Mouse (Mus musculus) Muller cell, postnatal 12 days (primary cell): ENCODE results near the gene Ttn.
"Not testable (repeated sequence)": the region's sequence is repeated elsewhere in the genome, so short reads cannot be mapped to it uniquely, and the experiment has no call there.

Experiments
- DNase-seq: peaks from one replicate; pipeline ENCODE4 v3.0.0-alpha.2; 2015; ENCODE audit errors: inconsistent ontology term

The Ttn gene

DNA sequence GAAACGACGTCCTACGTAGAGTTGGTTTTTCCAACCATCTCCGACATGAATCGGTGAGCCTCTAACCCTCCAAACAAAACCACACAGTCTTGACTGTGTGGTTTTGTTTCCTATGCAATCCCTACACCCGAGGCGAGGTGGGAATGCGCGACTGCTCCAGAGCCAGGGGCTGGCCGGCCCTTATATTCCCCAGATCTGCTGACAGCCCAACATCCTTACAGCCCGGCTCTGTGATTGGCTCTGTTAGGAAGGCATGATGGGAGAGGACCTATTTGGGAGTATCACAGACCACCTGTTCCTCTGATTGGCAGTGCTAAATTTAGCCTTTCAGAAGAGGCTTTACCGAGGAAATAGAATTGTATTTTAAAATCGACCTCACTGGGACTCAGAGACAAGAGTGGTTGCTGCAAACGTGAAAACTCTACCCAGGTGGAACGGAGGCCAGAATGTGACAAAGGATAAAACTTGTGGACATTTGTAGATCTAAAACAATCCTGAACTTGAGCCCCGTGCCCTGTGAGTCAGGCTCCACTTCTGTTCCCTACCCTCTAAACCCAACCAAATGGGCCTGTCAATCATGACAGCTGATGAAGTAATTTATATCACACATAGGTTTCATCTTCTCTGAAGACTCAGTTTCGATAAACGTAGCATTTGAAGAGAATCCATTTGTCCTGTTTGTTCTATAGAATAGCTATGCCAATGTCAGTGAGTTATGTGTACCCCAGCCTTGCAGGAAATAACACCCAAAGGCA, at the start of gene Ttn:
Ttn (minus strand) TSS at position 157 of the 755 bp plus-strand sequence.
- no peak for DNase-seq

DNA sequence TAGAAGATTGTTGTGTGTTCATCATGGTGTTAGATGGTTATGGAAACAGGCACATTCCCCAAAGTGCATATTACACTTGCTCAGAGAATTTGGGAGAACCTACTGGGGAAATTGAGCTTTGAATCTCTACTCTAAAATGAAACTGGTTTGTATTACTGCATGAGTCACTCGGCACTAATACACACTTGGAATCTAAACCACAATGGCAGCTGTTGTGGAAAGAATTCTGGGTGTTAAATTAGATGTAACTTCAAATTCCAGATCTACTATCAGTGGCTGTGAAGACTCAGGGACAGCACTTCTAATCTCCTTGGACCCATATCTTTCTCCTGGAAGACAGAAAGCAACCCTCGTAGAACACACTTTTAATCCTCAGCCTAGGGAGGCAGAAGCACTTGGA, 38.3 kb upstream of the Ttn start:
- peak; percentile 75 for DNase-seq

DNA sequence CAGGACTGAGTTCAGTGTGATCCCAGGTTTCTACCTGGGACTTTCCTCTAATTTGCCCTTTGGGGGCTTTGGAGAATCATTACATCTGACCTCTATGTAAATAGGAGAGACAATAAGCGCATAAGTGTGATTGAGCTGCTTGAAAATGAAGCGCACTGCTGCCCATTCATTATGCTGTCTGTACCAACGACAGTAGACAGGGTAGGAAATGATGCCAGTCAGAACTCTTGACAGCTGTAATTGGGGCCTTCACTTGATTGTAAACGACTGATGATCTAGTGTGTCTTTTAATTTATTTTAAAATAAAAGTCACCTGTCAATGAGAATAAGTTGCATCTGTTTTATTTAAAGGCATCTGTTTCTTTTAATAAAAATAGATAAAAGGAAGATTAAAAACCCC, 35.4 kb upstream of the Ttn start:
- DNase-seq: no peak

DNA sequence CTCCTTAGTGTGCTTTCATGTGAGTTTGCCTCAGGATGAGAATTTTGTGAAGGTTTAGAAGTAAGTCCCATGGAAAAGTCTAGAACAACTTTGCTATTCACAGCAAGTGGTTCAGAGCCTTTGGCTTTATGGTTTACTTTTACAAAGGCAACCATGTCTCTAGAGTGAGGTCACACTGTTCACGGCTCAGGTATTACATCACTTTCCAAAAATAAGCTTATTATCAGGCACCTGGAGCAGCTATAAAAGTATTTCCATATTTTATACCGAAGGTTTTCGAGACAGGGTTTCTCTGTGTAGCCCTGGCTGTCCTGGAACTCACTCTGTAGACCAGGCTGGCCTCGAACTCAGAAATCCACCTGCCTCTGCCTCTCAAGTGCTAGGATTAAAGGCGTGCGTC, 31.1 kb upstream of the Ttn start:
- not testable (repeated sequence) for DNase-seq

DNA sequence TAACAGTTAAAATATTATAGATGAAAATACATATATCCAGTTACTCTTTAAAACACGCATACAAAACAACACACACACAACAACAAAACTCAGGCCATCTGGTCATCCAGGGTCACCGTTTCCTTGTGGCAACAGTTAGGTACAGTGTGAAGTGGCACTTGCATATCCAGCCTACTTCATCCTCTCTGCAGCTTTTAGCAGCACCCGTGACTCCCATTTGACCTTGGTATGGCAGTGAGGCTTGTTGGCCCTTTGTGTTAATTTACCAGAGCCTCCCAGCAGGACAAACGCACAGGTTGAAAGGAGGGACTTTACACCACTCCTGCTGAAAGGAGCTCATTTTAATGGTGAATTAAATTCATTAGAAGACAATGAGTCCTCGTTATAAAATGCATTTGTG, 29.6 kb upstream of the Ttn start:
- no peak for DNase-seq

DNA sequence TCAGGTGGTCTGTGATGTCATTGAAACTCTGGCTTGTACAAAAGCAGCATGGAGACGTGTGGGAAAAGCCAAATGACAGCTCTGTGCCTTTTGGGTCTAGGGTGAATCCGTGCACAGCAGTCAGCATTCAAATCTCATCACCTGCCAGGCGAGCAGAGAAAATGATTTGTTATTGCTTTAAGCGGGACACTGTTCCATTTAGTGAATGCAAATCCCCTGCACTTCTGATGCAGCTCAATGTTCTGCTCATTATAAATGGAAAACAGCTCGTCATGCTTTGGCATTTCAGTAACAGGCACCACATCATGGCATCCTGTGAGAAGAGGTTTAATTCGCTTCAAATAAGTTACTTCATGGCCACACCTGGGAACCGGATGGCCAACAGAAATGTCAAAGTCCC, 24.7 kb upstream of the Ttn start:
- DNase-seq: no peak

DNA sequence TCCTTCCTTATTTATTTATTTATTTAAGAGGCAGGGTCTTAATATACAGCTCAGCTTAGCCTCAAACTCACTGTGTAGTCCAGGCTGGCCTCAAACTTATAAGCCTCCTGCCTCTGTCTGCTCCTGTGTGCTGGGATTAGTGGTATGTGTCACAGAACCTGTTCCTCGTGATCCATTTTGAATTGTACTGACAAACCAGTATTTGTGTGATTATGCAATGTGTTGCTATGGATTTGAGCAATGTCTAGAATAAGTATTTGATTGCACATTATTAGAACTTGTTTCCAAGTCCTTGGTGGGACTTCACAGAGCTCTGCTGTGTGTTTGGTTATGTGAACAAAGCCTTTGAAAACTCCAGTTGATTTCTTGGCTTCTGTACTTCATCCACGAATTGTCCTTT, 20.8 kb upstream of the Ttn start:
- no peak for DNase-seq

DNA sequence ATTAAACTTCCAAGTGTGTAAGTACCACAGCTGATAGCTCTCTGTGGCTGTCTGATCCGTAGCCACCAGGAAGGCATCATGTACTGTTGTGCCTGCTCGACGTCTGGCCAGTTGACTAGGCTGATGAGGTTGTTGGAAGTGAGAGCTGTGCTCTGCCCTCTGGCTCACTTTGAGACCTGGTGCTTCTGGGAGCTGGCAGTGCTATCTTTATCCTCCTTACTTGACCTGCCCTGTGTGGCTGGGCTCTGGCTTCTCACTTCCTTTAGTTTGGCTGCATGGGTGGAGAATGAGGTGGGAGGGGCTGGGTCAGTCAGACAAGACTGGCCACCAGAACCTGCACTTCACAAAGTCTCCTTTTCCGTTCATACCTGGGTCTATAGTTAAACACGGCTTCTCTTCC, 16.0 kb upstream of the Ttn start:
- DNase-seq: no peak

DNA sequence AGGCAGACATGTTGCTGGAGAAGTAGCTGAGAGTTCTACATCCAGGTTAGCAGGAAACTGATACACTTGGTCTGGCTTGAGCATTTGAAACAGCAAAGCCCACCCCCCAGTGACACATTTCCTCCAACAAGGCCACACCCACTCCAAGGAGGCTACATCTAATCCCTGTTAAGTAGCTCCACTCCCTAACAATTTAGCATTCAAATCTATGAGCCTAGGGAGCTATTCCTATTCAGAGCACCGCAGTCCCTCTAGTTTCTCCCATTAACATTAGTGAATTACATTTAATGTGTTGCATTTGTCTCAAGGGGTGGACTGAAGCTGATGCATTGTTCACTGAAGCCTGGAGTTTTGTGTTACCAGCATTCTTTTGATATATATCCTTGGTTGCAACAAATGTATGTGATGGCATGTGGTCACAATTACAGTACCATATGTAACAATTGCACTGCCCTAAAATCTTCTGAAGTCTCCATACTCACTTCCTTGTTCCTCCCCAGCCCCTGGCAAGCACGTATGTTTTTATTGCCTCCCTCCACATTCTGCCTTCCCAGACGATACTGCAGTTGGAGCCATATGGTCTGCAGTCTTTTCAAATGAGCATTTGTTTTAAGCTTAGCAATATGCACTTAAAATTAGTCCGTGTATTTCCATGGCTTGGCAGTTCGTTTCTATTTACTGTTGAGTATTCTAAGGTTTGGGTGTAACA, 10.3 kb upstream of the Ttn start:
- no peak for DNase-seq

DNA sequence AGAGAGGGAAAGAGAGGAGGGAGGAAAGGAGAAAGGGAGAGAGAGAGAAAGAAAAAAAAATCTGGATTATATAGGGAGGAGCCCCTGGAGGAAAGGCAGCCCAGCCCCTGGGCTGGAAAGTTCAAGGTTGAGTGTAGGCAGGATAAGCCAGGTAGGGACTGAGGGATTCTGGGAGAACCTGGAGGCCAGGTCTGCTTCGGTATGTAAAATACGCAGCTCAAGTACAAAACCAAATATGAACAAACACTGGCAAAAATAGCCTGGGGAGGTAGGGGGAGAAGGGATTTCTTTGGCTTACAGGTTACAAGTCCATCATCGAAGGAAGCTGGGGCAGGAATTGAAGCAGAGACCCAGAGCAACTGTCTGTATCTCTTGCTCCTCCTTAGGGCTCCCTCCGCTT, 5.0 kb upstream of the Ttn start:
- no peak for DNase-seq

DNA sequence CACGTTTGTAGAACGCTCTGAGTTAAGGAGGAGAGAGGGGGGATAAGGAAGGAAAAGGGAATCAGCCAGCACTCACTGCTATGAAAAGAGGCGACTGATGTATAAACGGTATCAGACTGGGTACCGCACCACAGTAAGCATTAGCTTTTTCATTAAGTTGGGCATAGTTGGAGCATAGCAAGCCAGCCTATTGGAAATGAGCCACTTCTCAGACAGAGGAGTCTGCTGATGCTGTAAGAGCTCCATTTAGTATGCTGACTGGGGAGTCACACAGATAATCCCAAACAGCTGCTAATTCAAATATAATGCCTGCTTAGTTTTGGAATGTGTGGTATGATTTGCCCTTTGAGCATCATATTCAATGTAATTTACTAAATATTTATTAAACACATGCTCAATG, 2.0 kb upstream of the Ttn start:
- no peak for DNase-seq

DNA sequence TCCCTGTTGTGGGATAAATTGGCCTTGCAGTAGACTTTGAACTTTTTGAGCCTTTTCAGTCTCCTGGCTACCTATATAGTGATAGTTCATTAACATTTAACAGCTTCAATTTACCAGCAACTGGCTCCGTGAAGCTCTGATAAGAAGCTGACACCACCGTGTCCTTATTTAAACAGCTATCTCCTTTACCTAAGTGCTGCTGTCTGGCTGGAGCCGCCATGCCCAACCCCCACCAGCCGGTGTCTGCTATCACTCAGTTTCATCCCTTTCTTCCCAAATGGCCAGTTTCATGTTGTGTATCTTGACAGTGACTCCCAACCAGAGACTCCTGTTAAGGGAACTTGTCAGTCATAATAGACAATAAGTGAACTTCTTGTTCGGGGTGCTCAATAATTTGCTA, 1.3 kb upstream of the Ttn start:
- no peak for DNase-seq

DNA sequence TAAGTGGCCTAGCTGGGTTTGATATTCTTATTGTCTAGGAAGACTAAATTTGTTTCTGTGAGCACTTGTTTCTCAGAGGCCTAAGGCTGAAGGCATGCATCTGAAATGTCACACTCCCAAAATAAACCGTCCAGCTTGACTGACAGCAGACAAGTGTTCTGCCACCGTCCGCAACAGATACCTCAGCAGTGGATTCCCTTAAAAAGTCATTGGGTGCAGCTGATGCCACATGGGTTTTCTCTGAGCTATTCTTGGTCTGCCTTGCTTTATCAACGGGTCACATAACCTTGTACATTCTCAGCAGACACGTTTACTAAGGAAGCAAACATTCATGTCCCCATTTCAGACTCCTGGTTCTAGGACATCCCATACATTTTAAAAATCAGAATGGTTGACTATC, 630 bp downstream of the Ttn start:
- DNase-seq: no peak

DNA sequence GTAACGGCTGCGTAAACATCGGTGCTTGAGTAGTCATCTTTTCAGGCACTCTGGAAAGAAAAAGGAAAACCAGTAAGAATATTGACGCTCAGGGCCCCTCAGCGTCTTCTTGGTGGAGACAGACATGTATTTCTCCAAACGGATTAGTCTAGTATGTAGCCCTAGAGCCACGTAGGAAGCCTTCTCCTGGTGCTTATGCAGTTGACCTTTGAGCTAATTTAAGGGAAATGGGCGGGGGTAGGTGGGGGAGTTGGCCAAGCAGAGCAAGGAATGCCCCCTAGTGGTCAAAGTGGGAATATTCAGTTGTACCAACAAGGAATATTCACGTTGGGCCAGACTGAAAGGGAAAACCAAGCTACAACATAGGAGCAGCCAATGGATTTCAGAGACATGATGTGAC, 2.2 kb downstream of the Ttn start:
- no peak for DNase-seq

DNA sequence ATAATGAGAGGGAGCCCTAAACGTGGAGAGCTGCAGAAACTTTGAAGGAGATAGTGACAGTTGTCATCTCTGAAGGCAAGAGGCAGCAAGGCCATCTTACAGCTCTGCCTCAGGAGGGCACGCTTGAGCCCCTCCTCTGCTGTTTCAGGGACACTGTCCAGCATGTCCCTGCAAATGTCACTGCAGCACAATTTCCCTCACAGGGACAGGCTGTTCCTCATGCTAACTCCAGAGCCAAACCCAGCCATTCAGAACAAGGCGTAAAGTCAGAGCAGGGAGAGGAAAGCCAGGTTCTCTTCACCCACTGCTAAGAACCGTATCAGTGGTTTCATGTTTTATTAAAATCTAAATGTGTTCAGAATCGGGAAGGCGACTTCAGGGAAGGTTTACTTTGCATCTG, 4.7 kb downstream of the Ttn start:
- DNase-seq: no peak

DNA sequence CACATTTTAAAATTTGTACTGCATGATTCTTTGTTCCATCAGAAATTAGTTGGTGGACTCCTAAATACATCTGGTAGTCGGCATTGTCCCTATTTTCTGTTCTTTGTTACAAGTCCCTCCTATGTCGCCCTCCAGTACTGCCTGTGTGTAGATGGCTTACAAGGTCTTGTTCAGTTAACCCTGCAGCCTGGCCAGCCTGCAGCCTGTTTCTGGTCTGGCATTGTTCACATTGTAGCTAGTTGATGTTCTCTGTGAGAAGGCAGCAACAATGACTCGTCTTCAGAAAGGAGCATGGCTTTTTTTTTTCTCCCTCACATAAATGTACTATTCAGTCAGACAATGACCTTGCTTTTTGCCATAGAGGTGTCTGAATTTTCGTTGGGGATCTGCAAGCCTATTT, 10.3 kb downstream of the Ttn start:
- no peak for DNase-seq

DNA sequence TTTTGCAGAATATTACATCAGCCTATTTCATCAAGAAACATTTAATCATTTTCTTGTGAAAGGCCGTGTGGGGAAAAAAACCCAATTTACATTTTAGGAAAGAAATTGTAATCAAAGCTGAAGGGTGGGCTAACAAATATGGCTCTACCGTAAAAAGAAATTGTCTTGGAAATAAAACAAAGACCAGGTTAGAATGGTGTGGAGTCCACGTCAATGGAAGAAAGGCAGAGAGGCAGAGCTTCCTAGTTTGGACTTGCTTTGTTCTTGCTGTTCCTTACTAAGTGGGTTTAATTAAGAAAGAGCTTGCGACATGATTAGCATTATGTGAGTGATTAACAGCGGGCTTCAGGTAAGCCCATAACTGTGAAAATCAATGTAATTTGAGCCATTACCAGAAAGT, 11.3 kb downstream of the Ttn start:
- peak; percentile 9 for DNase-seq

DNA sequence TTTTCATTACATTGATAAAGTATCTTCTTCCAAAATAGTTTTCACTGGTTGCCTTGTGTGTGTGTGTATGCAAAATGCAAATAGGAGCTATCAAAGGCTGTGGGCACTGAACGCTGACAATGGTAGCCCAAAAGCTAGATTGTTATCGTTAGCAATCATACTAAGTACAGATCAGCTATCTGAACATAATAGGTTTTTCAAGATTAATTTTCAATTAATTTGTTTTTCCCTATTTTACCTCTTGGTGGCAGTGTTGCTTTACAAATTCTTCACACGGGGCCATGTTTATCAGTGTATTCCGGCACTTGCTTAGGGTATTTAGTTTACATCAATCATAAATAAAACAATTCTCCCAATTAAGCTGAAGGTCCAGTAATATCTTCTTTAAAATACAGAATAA, 11.7 kb downstream of the Ttn start:
- DNase-seq: peak; percentile 22

DNA sequence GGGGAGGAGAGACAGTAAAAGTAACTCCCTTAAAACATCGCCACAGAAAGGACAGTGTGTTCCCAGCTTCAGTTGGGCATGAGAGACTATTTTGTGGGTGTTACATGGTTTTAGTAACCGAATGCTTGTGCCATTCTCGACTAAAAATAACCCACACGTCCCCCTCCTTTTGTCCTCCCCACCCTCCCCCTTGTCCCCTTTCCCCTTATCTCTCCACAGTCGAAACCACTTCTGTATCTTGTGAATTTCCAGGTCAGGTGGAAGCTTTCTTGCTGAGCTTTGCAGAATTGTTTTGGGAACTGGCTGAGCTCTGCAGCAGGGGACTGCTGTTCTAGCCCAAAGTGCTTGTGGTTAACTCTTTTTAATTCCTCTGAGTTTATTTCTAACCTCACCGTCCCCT, 12.1 kb downstream of the Ttn start:
- DNase-seq: no peak

DNA sequence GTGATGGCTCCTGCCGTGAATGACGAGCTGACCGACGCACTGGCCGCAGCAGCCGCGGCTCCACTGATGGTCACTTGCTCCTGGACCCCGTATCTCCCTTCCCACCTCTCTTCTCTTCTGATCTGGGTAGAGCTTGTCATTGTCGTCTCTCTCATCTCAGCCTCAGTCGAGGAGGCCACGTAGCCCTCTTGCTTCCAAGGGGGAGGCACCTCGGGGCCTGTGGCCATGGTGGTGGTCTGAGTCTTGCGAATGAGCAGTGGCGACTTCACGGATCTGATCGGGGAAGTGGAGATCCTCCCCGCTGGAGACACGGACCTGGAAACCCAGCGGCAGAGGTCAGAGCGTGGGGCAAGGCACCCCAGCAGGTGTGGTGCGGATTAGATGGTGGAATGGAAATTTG, 12.7 kb downstream of the Ttn start:
- no peak for DNase-seq

DNA sequence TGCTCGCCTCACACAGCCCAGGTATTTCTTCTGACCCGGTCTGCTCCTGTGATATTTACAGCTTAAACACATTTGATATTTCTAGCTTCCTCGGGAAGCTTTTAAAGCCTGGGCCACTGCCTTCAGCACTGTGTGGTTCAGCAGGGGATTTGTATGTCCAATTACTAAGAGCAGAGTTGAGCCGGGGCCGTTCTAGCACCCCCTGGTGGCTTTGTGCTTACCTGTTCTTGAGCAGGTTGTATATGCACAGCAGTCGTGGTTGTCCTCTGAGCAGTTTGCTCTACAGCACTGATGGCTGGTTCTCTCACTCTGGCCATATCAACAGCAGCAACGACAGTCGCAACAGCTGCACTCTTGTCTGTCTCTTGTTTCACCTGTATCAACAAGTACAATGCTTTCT, 13.4 kb downstream of the Ttn start:
- DNase-seq: peak; percentile 67

DNA sequence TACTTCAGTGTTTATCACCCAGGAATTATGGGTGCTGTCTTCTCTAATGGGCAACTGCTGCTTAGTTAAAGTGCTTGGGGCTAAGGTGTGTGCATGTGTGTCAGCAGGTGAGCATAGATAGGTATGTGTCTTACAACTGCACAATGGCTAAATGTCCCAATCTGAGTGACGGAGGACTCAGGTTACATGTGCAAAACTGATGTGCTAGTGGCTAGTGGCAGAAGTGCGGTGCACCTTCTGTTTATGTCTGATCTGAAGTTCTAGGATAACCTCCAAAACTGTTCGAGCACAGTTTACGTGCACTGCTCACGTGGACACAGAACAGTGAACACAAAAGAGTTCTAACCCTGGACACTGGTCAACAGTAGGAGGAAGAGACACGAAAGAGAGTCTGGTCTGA, 15.8 kb downstream of the Ttn start:
- no peak for DNase-seq

DNA sequence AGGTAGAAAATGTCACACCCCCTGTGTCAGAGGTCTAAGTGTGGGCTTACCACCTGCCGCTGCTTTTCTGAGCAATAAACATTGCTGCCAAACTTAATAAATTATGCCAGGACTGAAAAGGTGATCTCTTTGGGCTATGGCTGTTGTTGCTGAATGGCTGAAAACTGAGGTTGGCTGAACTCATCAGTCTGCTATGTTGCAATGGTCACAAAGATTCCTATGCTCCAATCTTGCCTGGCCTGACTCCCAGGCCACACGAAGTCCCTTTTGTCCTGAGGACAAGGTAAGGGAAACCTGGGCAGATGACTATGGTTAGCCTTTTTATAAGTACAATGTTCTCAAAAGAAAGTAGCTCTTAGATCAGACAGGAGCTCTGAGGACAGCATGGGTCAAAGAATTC, 16.3 kb downstream of the Ttn start:
- DNase-seq: no peak

DNA sequence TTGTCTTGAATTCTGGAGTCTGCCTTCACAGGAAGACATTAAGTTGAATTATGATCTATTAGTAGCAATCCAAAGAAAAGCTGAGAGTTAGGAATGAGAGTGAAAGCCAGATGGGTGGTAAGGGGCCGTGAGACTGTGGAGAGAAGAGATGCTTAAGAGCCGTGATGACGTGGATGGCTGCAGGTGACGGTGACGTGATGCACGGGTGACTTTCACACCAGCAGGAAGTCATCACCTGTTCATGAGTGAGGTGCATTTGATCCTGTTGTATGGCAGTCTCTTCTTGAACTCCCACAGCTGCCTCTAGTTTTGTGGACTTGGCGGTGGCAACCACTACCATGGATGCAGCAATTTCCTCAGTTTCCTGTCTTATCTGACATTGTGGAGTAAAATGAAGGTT, 16.8 kb downstream of the Ttn start:
- no peak for DNase-seq
